Mouse (Mus musculus) cerebellum, adult (tissue): Measurements from ENCODE around the gene Vmn1r118.
"Not testable (repeated sequence)": the region's sequence is repeated elsewhere in the genome, so short reads cannot be mapped to it uniquely, and the experiment has no call there.

Source experiments
- ATAC-seq: cut with Nextera tagmentation; 2 replicates; pipeline ENCODE4 v1.9.2; 2017; ENCODE audit warnings: mild to moderate bottlenecking, moderate library complexity, mixed read lengths; ENCODE audit not compliant: insufficient number of reproducible peaks, low FRiP score, low TSS enrichment

Gene Vmn1r118

GRCm38 (mm10) chr7:20912247-20912646 is at the start of gene Vmn1r118:
Vmn1r118 (minus strand) TSS chr7:20912347.
- ATAC-seq = not testable (repeated sequence)

GRCm38 (mm10) chr7:20884021-20884420 is 28.1 kb downstream of the Vmn1r118 start, which contains the start of gene Vmn1r117:
Vmn1r117 (minus strand) TSS chr7:20884121.
- ATAC-seq = not testable (repeated sequence)

GRCm38 (mm10) chr7:20871956-20872355 is 40.2 kb downstream of the Vmn1r118 start, which contains the start of gene Vmn1r116:
Vmn1r116 (plus strand) TSS chr7:20872256.
- not testable (repeated sequence) for ATAC-seq
